Mouse (Mus musculus): ENCODE measurements around the gene Slc25a26.

GRCm38 (mm10) chr6:94628787-94629186 lies 128.7 kb downstream of the Slc25a26 start:
- TF ChIP-seq CTCF (IDR thresholded peaks at IDR 0.05; ENCODE audit: extremely low read depth, insufficient read depth, low read length) (no peak), POLR2A (IDR thresholded peaks at IDR 0.05; ENCODE audit: extremely low read depth, insufficient read depth, low read length) (no peak)

Data from cortical plate, adult 2 months (tissue).